Mouse (Mus musculus) telencephalon, adult 2 months (tissue): ENCODE measurements around the gene Gm5868.
A peak's percentile ranks its signal among the peaks of the same experiment; 100 is the strongest.
"Not testable (repeated sequence)": the region's sequence is repeated elsewhere in the genome, so short reads cannot be mapped to it uniquely, and the experiment has no call there.

Experiments used
- DNase-seq: peaks from one replicate; pipeline ENCODE4 v3.0.0-alpha.2; 2011; ENCODE audit warnings: low read depth, low spot score

The Gm5868 gene

GRCm38 (mm10) chr5:72587192-72587681 lies at the start of gene Gm5868:
Gene Gm5868 (minus strand): TSS chr5:72587551.
- DNase-seq: no peak

GRCm38 (mm10) chr5:72636576-72636975 lies 49.2 kb upstream of the Gm5868 start:
- DNase-seq: no peak

GRCm38 (mm10) chr5:72636122-72636521 lies 48.8 kb upstream of the Gm5868 start:
- DNase-seq: no peak

GRCm38 (mm10) chr5:72634791-72635271 lies 47.5 kb upstream of the Gm5868 start:
- DNase-seq: no peak

- DNase-seq: no peak
Observed at GRCm38 (mm10) chr5:72630026-72630425, 42.7 kb upstream of the Gm5868 start.

GRCm38 (mm10) chr5:72621022-72621421 lies 33.7 kb upstream of the Gm5868 start:
- DNase-seq: no peak

GRCm38 (mm10) chr5:72617413-72617812 lies 30.1 kb upstream of the Gm5868 start:
- DNase-seq: no peak

GRCm38 (mm10) chr5:72603138-72603537 lies 15.8 kb upstream of the Gm5868 start:
- no peak for DNase-seq

GRCm38 (mm10) chr5:72601006-72601405 lies 13.7 kb upstream of the Gm5868 start:
- peak; percentile 2 for DNase-seq

GRCm38 (mm10) chr5:72586667-72587191 lies 622 bp downstream of the Gm5868 start:
- DNase-seq: not testable (repeated sequence)

- not testable (repeated sequence) for DNase-seq
Observed at GRCm38 (mm10) chr5:72586122-72586521, 1.2 kb downstream of the Gm5868 start.

- DNase-seq: not testable (repeated sequence)
Observed at GRCm38 (mm10) chr5:72580970-72581332, 6.4 kb downstream of the Gm5868 start, which contains the start of gene Zar1. Gene Zar1 (minus strand): TSS chr5:72581254.

- not testable (repeated sequence) for DNase-seq
Observed at GRCm38 (mm10) chr5:72580088-72580969, 7.0 kb downstream of the Gm5868 start.

- DNase-seq: not testable (repeated sequence)
Observed at GRCm38 (mm10) chr5:72579599-72579998, 7.8 kb downstream of the Gm5868 start.

GRCm38 (mm10) chr5:72565621-72566020 lies 21.7 kb downstream of the Gm5868 start:
- DNase-seq: no peak

GRCm38 (mm10) chr5:72563183-72563582 lies 24.2 kb downstream of the Gm5868 start:
- not testable (repeated sequence) for DNase-seq

- DNase-seq: no peak
Observed at GRCm38 (mm10) chr5:72560976-72561628, 26.2 kb downstream of the Gm5868 start.

GRCm38 (mm10) chr5:72559544-72560049 lies 27.8 kb downstream of the Gm5868 start, which contains the start of gene Nfxl1:
Gene Nfxl1 (minus strand): TSS chr5:72559684.
- DNase-seq: peak; percentile 98

GRCm38 (mm10) chr5:72558716-72559526 lies 28.4 kb downstream of the Gm5868 start:
- no peak for DNase-seq

GRCm38 (mm10) chr5:72556245-72556644 lies 31.1 kb downstream of the Gm5868 start:
- no peak for DNase-seq

- no peak for DNase-seq
Observed at GRCm38 (mm10) chr5:72551209-72551608, 36.1 kb downstream of the Gm5868 start.
